Mouse (Mus musculus): ENCODE measurements around the gene Cdhr3.

Gene Cdhr3

DNA sequence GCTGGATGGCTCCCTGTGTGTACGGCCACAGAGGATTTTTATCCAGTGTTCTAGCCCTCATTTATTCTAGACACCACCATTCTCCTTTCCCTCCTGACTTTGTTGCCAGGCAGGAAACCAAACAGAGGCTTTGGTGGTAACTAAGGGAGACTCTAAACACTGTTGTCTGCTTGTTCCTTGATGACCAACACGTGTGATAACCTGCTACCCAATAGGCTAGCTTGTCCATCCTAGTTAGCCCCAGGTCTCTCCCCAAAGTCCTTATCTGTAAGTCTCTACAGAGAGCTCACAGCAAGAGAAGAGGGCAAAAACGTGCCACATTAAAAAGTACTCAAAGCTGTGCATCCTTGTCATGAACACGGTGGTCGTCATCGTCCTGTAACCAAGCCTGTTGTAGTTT, at the start of gene Cdhr3:
Gene Cdhr3, minus strand, starts transcription at position 101 of the 400 bp plus-strand sequence.
- DNase-seq (ENCODE audit: low read depth, low spot score), result no peak

GRCm38 (mm10) chr12:33139083-33139482, 46.4 kb upstream of the Cdhr3 start:
- DNase-seq (ENCODE audit: low read depth, low spot score), result no peak

- no peak for DNase-seq (ENCODE audit: low read depth, low spot score)
These were observed 45.2 kb upstream of the Cdhr3 start for GRCm38 (mm10) chr12:33137857-33138256.

GRCm38 (mm10) chr12:33131796-33132195, 39.1 kb upstream of the Cdhr3 start:
- DNase-seq (ENCODE audit: low read depth, low spot score), result peak; percentile 21

DNA sequence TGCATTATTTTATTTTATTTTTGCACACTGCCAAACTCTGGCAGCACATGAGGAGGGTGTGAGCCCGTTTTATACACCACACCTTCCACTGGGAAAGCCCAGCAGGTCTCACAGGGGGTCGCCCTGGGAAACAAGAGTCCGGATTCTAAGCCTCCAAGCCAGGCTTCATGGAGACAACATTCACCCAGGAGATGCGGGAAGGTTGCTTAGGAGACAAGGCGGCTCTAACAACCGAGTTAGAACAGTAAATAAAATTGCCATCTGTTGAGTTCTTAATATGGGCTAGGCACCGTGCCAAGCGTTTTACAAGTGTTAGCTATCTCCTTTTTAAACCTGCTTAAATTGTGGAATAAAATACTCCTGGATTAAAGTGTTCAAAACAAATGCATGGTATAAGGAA, 37.7 kb upstream of the Cdhr3 start:
- DNase-seq (ENCODE audit: low read depth, low spot score), result peak; percentile 40

GRCm38 (mm10) chr12:33129410-33129809, 36.7 kb upstream of the Cdhr3 start:
- peak; percentile 99 for DNase-seq (ENCODE audit: low read depth, low spot score)

GRCm38 (mm10) chr12:33128702-33129101, 36.0 kb upstream of the Cdhr3 start:
- DNase-seq (ENCODE audit: low read depth, low spot score), result no peak

- DNase-seq (ENCODE audit: low read depth, low spot score), result peak; percentile 24
These were observed 35.4 kb upstream of the Cdhr3 start for GRCm38 (mm10) chr12:33128121-33128520.

DNA sequence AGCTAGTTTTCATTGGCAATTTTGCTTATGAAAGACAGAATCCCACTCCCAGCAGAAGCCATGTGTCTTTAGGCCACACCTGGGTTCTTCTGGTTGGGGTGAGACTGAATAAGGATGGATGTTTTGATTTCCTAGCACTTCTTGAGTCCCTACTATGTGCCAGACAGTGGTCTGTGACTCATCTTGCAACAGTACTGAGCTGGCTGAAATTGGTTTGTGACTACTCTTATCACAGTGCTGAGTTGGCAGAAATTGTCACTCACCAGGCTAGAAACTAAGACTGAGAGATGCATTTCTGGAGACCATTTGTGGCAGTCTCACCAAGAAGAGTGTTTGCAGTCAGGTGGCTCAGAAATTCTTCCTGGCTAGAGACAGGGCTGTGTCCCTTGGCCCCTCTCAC, 33.6 kb upstream of the Cdhr3 start:
- DNase-seq (ENCODE audit: low read depth, low spot score), result no peak

GRCm38 (mm10) chr12:33125594-33126227, 33.0 kb upstream of the Cdhr3 start:
- DNase-seq (ENCODE audit: low read depth, low spot score), result no peak

- DNase-seq (ENCODE audit: low read depth, low spot score), result peak; percentile 51
These were observed 26.1 kb upstream of the Cdhr3 start for GRCm38 (mm10) chr12:33118624-33119301.

GRCm38 (mm10) chr12:33110894-33111471, 18.3 kb upstream of the Cdhr3 start:
- DNase-seq (ENCODE audit: low read depth, low spot score), result no peak

DNA sequence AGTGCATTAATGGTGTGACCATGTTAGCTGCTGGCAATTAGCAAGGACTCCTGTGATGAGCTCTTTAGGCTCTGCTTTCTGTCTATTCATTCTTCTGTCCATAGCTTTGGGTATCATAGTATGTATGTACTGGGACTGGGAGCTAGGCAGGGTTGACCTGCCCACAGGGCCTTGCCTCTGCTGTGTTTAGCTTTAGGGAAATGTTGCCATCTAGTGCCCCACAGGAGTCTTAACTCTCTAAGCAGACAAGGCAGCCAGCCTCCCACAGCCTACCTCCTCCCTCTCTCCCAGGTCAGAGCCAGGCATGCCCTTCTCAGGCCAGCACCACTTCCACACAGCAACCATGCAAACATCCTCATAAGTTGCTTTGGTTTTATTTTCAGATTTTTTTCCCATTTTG, 16.9 kb upstream of the Cdhr3 start:
- no peak for DNase-seq (ENCODE audit: low read depth, low spot score)

DNA sequence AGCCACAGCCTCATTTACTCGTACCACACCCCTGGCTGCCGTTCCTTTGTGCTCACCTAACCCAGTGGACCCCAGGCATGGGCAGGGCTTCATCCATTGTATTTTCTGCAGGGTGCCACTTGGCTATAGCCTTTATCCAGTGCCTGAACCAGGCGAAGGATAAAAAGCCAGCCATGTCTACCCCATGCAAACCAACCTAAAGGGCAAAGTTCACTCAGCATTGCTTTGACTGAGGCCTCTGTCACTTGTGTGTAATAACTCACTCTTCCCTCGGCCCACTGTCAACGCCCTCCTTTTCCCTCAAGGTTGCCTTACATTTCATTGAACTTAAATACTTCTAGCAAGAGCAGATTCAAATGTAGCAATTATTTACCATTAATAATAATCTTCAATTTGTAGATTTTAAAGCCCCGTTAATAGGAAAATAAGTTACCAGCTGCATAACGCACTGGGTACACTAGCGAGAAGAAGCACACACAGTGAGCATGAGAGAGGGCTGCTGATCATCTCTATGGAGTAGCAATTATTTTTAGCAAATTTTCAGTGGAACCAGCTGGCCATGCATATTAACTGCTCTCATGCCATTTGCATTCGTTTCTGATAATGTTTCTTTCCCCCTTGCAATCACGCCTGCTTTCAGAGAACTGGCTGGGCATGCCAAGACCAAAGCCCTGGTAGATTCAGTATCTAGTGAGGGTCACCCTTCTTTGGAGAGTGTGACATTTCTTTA, 13.9 kb upstream of the Cdhr3 start:
- no peak for DNase-seq (ENCODE audit: low read depth, low spot score)

GRCm38 (mm10) chr12:33105724-33106123, 13.0 kb upstream of the Cdhr3 start:
- no peak for DNase-seq (ENCODE audit: low read depth, low spot score)

- no peak for DNase-seq (ENCODE audit: low read depth, low spot score)
These were observed 9.9 kb upstream of the Cdhr3 start for GRCm38 (mm10) chr12:33102342-33103115.

DNA sequence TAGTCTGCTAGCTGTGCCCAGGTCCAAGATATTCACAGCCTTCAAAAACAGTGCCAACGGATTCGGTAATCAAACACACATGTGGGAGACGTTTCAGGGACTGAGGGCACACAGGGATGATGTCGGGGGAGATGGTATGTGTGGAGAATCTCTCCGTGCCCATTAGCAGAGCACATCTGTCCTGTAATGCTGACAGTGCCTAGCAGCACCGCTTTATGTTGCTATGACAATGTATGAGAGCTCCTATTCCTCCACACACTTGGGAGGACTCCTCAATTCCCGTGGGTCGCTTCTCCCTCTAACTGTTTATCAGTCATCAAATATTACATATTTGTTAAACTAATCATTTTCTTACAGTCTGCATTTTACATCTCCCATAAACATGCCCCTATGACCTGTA, 9.0 kb upstream of the Cdhr3 start:
- DNase-seq (ENCODE audit: low read depth, low spot score), result no peak

- no peak for DNase-seq (ENCODE audit: low read depth, low spot score)
These were observed 3.3 kb upstream of the Cdhr3 start for GRCm38 (mm10) chr12:33096017-33096416.

DNA sequence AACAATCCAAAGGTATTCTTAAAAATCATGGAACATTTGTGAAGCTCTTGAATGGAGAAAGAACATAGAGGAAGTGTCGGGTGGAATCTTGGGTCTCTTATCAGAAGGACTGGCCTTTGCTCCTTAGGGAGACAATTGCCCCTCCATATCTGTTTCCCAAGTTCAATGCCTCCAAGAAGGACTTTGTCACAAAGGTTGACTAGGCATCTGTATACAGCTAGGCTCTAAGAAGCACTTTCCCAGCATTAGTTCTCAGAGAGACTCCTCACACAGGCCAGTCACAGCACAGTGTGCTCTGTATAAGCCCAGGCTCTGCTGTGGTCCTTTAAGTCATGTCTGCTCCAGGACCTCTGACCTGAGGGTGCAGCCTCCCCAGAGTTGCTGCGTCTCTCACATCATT, 479 bp downstream of the Cdhr3 start:
- no peak for DNase-seq (ENCODE audit: low read depth, low spot score)

- no peak for DNase-seq (ENCODE audit: low read depth, low spot score)
These were observed 6.5 kb downstream of the Cdhr3 start for GRCm38 (mm10) chr12:33086151-33086550.

GRCm38 (mm10) chr12:33084683-33085082, 8.0 kb downstream of the Cdhr3 start:
- DNase-seq (ENCODE audit: low read depth, low spot score), result peak; percentile 44

- DNase-seq (ENCODE audit: low read depth, low spot score), result no peak
These were observed 9.3 kb downstream of the Cdhr3 start for GRCm38 (mm10) chr12:33083362-33083761.
